9 mouse cellular contexts compared by ENCODE assay signal in the genomic region with DNA sequence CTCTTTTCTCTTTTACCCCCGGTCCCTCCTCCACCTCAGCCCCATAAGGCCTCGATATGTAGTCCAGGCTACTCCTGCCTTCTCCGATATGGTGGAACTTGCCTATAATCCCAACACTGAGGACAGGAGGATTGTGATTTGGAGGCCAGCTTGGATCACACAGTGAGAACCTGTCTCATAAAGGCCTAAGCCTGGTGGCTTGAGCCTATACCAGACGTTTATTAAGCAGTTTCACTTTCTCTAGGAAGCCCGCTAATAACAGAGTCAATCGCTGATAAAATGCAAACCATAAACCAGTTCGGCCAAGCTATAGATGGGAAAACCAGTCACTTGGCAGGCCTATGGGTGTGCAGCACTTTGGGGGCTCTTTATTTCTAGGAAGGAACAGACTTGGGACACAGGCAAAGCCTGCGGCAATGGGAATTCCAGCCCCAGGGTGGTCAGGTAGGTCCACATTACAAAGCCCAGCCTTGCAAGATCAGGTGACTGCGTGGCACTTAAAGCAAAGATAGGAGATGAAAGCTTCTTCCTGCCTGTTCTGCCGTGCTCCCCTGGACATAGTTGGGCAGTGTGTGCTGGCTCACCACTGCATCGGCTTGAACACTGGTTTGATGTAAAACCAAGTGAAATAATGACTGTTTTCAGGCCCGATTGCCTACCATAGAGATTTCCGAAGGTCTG. TPM values are rescaled to one million over a fixed set of nuclear protein-coding genes. Genes with fewer than 3 reads are reported as not detected.
DNase-seq lines count a peak whose midpoint lies in the region; ATAC-seq and TF ChIP-seq lines count a peak whose summit lies in the region.
"Had no signal": no experiment of that assay in that cellular context is flagged by ENCODE, and none has a peak within 500 bp of the region (broad histone marks: within the 10 kb centered on the region; RNA-seq: fewer than 3 reads in every experiment).

No protein-coding gene starts in this region.

- H3K9ac ChIP-seq in heart, embryonic 15.5 days: peak overlapping the region; percentile 72
- no peak overlapping the region for H3K9ac ChIP-seq in ES-E14 (ENCODE audit: insufficient read depth, low read depth, low read length, poor library complexity, severe bottlenecking)
- peak overlapping the region; percentile 70 for H3K9ac ChIP-seq in heart, postnatal 0 days (replicated peaks; ENCODE audit: low read depth, low read length)

- ATAC-seq in heart, embryonic 15.5 days (replicated peaks; ENCODE audit: insufficient number of reproducible peaks, insufficient read depth, low FRiP score, low read depth): no peak
- no peak for ATAC-seq in heart, postnatal 0 days (ENCODE audit: insufficient read depth, low read depth)

- H3K4me1 ChIP-seq in heart, embryonic 15.5 days (replicated peaks): peaks cover 11% of the 10 kb centered on the region
- H3K4me1 ChIP-seq in ES-E14 (ENCODE audit: control insufficient read depth in 2 of 2, insufficient read depth in 2 of 2, low read length in 2 of 2, poor library complexity in 1 of 2): peaks cover 0 to 7% of the 10 kb centered on the region in 2 experiments; a peak in 2 of 4 replicates
- peaks cover 8% of the 10 kb centered on the region for H3K4me1 ChIP-seq in heart, postnatal 0 days (ENCODE audit: control insufficient read depth, insufficient read depth)
- peaks cover 14% of the 10 kb centered on the region for H3K4me1 ChIP-seq in midbrain, embryonic 10.5 days

- TF ChIP-seq EP300 in heart, postnatal 0 days (IDR thresholded peaks at IDR 0.05; ENCODE audit: low read depth): no peak

- no peaks in the 10 kb centered on the region for H3K9me3 ChIP-seq in heart, embryonic 15.5 days (replicated peaks)
- H3K9me3 ChIP-seq in ES-E14 (ENCODE audit: control insufficient read depth, insufficient read depth, low read depth, low read length): no peaks in the 10 kb centered on the region
- H3K9me3 ChIP-seq in heart, postnatal 0 days (replicated peaks; ENCODE audit: control insufficient read depth, low read length): no peaks in the 10 kb centered on the region
- no peaks in the 10 kb centered on the region for H3K9me3 ChIP-seq in midbrain, embryonic 10.5 days (replicated peaks)

- in situ Hi-C loops in ES-E14 (cut with MboI; ENCODE audit: low sequenced_read_pairs in 2 of 2, unreplicated experiment in 2 of 2): no loop called here

- TF ChIP-seq CTCF in heart, postnatal 0 days (IDR thresholded peaks at IDR 0.05; ENCODE audit: low read depth): no peak

- peak overlapping the region; percentile 74 for H3K4me2 ChIP-seq in heart, embryonic 15.5 days
- H3K4me2 ChIP-seq in heart, postnatal 0 days (ENCODE audit: low read depth, low read length): peak overlapping the region; percentile 91

- H3K27ac ChIP-seq in heart, embryonic 15.5 days: no peak overlapping the region
- H3K27ac ChIP-seq in ES-E14 (ENCODE audit: insufficient read depth, low read depth, low read length, poor library complexity, severe bottlenecking): no peak overlapping the region
- no peak overlapping the region for H3K27ac ChIP-seq in heart, postnatal 0 days (ENCODE audit: low read depth)
- no peak overlapping the region for H3K27ac ChIP-seq in midbrain, embryonic 10.5 days (replicated peaks)

- no peak for DNase-seq in heart, postnatal 14 days
- DNase-seq in ES-E14 (ENCODE audit: low read depth, low spot score): no peak
- DNase-seq in heart, postnatal 0 days (ENCODE audit: low spot score): no peak
- DNase-seq in midbrain, embryonic 10.5 days (ENCODE audit: low spot score): no peak
- no peak for DNase-seq in cerebellum, postnatal 10 days
- no peak for DNase-seq in adipocyte (ENCODE audit: low spot score)
- DNase-seq in ovary, postnatal 10 days (ENCODE audit: low spot score): no peak

- H3K36me3 ChIP-seq in heart, embryonic 15.5 days: no peaks in the 10 kb centered on the region
- H3K36me3 ChIP-seq in ES-E14 (ENCODE audit: control insufficient read depth, insufficient read depth, low read length, poor library complexity, severe bottlenecking): peaks cover 7% of the 10 kb centered on the region; the same call in 1 of the 2 replicates
- peaks cover 16% of the 10 kb centered on the region for H3K36me3 ChIP-seq in heart, postnatal 0 days (replicated peaks; ENCODE audit: control insufficient read depth, insufficient read depth, low read length)
- H3K36me3 ChIP-seq in midbrain, embryonic 10.5 days: peaks cover 24% of the 10 kb centered on the region

- 71% methylated on average over 13 of the region's 13 CpGs for WGBS in heart, embryonic 15.5 days
- WGBS in heart, postnatal 0 days: 71% methylated on average over 13 of the region's 13 CpGs
- WGBS in midbrain, embryonic 10.5 days: 88% methylated on average over 13 of the region's 13 CpGs

- intact Hi-C loops in heart, postnatal 14 days (cut with DNase I): loop anchor here (2.0 kb wide), 1 partner anchor 48 kb away; a partner anchor contains a TSS

- peak overlapping the region; percentile 66 for H3K4me3 ChIP-seq in heart, embryonic 15.5 days
- H3K4me3 ChIP-seq in ES-E14 (ENCODE audit: insufficient read depth in 1 of 2, low read depth in 1 of 2, low read length in 2 of 2, poor library complexity in 1 of 2, severe bottlenecking in 1 of 2): peak overlapping the region; percentile 94 to 99
- peak overlapping the region; percentile 90 for H3K4me3 ChIP-seq in heart, postnatal 0 days (ENCODE audit: low read depth, low read length)
- peak overlapping the region; percentile 96 for H3K4me3 ChIP-seq in midbrain, embryonic 10.5 days

- H3K27me3 ChIP-seq in heart, embryonic 15.5 days: no peaks in the 10 kb centered on the region
- no peaks in the 10 kb centered on the region for H3K27me3 ChIP-seq in heart, postnatal 0 days (ENCODE audit: control insufficient read depth, insufficient read depth, low read length)
- H3K27me3 ChIP-seq in midbrain, embryonic 10.5 days (ENCODE audit: low read depth, poor library complexity, severe bottlenecking): no peaks in the 10 kb centered on the region

TF ChIP-seq in ES-E14, 5 proteins besides CTCF, POLR2A, EP300 and RAD21:
- TF ChIP-seq ZC3H11A (IDR thresholded peaks at IDR 0.05; ENCODE audit: borderline replicate concordance, low read depth, low read length): no peak
- no peak for TF ChIP-seq CHD2 (IDR thresholded peaks at IDR 0.05; ENCODE audit: low read depth, low read length)
- no peak for TF ChIP-seq ZNF384 (IDR thresholded peaks at IDR 0.05; ENCODE audit: low read depth, low read length)
- no peak for TF ChIP-seq MAFK (IDR thresholded peaks at IDR 0.05; ENCODE audit: insufficient read depth, low read depth, low read length)
- TF ChIP-seq HCFC1 (IDR thresholded peaks at IDR 0.05; ENCODE audit: borderline replicate concordance, insufficient read depth, low read length): no peak

RNA-seq across cellular contexts. Expression of a gene that starts 1.0 kb away (rescaled TPM):
- 11.5 and 15.6 TPM in 2 replicates for polyA plus RNA-seq in heart, embryonic 15.5 days (2015; fragmentation: Nextera tagmentation; extraction: Ambion mirVana)
- total RNA-seq in heart, postnatal 14 days (2021): 10 to 100 TPM; 11.4 to 15.6 TPM
- 11.2 and 12.0 TPM in 2 replicates for total RNA-seq in ES-E14 (2012; rRNA removed)
- total RNA-seq in heart, postnatal 0 days (2014; rRNA removed; ENCODE audit: low replicate concordance): 14.0 and 18.5 TPM in 2 replicates
- polyA plus RNA-seq in heart, postnatal 0 days (2015; fragmentation: Nextera tagmentation; extraction: Ambion mirVana): 9.6 and 10.0 TPM in 2 replicates
- 17.3 and 18.6 TPM in 2 replicates for polyA plus RNA-seq in midbrain, embryonic 10.5 days (2016; fragmentation: Nextera tagmentation; extraction: Ambion mirVana)

RNA-seq across cellular contexts. Expression of a gene that starts 22.7 kb away (rescaled TPM):
- 0.03 and 0.08 TPM in 2 replicates for polyA plus RNA-seq in heart, embryonic 15.5 days (2015; fragmentation: Nextera tagmentation; extraction: Ambion mirVana)
- not detected for total RNA-seq in heart, postnatal 14 days (2021)
- total RNA-seq in ES-E14 (2012; rRNA removed): 0.40 and 0.48 TPM in 2 replicates
- total RNA-seq in heart, postnatal 0 days (2014; rRNA removed; ENCODE audit: low replicate concordance): 0.89 TPM in 1 of 2 replicates, not detected in the other
- 0.04 TPM in 1 of 2 replicates, not detected in the other for polyA plus RNA-seq in heart, postnatal 0 days (2015; fragmentation: Nextera tagmentation; extraction: Ambion mirVana)
- not detected in 2 replicates for polyA plus RNA-seq in midbrain, embryonic 10.5 days (2016; fragmentation: Nextera tagmentation; extraction: Ambion mirVana)

RNA-seq across cellular contexts. Expression of a gene that starts 49.1 kb away (rescaled TPM):
- polyA plus RNA-seq in heart, embryonic 15.5 days (2015; fragmentation: Nextera tagmentation; extraction: Ambion mirVana): 60.4 and 65.0 TPM in 2 replicates
- total RNA-seq in heart, postnatal 14 days (2021): 10 to 100 TPM; 50.2 to 56.7 TPM
- total RNA-seq in ES-E14 (2012; rRNA removed): 25.8 and 41.5 TPM in 2 replicates
- total RNA-seq in heart, postnatal 0 days (2014; rRNA removed; ENCODE audit: low replicate concordance): 23.5 and 69.6 TPM in 2 replicates
- polyA plus RNA-seq in heart, postnatal 0 days (2015; fragmentation: Nextera tagmentation; extraction: Ambion mirVana): 77.9 and 79.3 TPM in 2 replicates
- polyA plus RNA-seq in midbrain, embryonic 10.5 days (2016; fragmentation: Nextera tagmentation; extraction: Ambion mirVana): 87.8 and 92.1 TPM in 2 replicates

RNA-seq across cellular contexts. Expression of a gene that starts 51.6 kb away (rescaled TPM):
- 47.7 and 50.5 TPM in 2 replicates for polyA plus RNA-seq in heart, embryonic 15.5 days (2015; fragmentation: Nextera tagmentation; extraction: Ambion mirVana)
- 10 to 100 TPM; 43.9 to 47.6 TPM for total RNA-seq in heart, postnatal 14 days (2021)
- total RNA-seq in ES-E14 (2012; rRNA removed): 1.6 and 2.2 TPM in 2 replicates
- 78.6 and 83.2 TPM in 2 replicates for total RNA-seq in heart, postnatal 0 days (2014; rRNA removed; ENCODE audit: low replicate concordance)
- 64.0 and 68.6 TPM in 2 replicates for polyA plus RNA-seq in heart, postnatal 0 days (2015; fragmentation: Nextera tagmentation; extraction: Ambion mirVana)
- polyA plus RNA-seq in midbrain, embryonic 10.5 days (2016; fragmentation: Nextera tagmentation; extraction: Ambion mirVana): 0.04 and 0.17 TPM in 2 replicates
- total RNA-seq: neutrophil, adult 5-6 weeks had no signal
